Mouse (Mus musculus): ENCODE results near the gene Rtkn. TPM values are rescaled to one million over a fixed set of nuclear protein-coding genes. Genes with fewer than 3 reads are reported as not detected.
A peak's percentile ranks its signal among the peaks of the same experiment; 100 is the strongest.

The Rtkn gene
- total and polyA plus RNA-seq, 3 experiments = 5.2 to 27.7 (median 6.7) TPM

- H3K27ac ChIP-seq = peak overlapping the region; percentile 76
- WGBS = under 1% methylated on average over 30 of the region's 30 CpGs
Observed at GRCm38 (mm10) chr6:83124851-83125312, 10.4 kb upstream of the Rtkn start.

DNA sequence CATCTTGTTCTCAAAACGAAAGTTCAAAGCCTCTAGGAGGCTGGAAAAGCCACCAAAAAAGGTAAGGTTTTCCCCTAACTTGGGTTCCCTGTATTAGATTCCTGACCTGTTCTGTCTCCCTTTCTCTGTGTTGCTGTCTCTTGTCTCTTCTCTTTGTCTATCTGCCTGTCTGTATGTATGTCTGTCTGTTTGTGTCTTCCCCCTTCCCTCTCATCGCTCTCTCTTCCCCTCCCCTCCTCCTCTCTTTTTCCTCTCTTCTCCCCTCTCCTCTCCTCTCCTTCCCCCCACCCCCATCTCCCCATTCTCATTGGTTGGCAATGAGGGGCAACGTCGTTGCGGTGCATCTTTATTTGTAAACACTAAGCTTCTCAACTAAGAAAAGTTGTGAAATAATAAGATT lies 9.9 kb upstream of the Rtkn start, which contains the start of gene Ino80b:
Ino80b (minus strand) TSS at position 101 of the 400 bp plus-strand sequence.
- Histone ChIP-seq H3K79me2 (replicated peaks; ENCODE audit: control insufficient read depth, insufficient read depth, low read length) (no peaks in the 10 kb centered on the region), H3K27ac (peak within 1 kb of the TSS; percentile 76), H3K4me3 (peak within 1 kb of the TSS; percentile 84), H3K9ac (ENCODE audit: low read depth, low read length) (peak within 1 kb of the TSS; percentile 78), H3K36me3 (ENCODE audit: control insufficient read depth, insufficient read depth, low read length) (no peaks in the 10 kb centered on the region), H3K4me1 (ENCODE audit: control insufficient read depth, insufficient read depth, low read length) (peaks cover 3% of the 10 kb centered on the region), H3K27me3 (ENCODE audit: control insufficient read depth, insufficient read depth, low read length) (no peaks in the 10 kb centered on the region)
- DNase-seq = no peak
- 28% methylated on average over 5 of the region's 5 CpGs for WGBS
- intact Hi-C loops (cut with DNase I) = loop anchor here (1.0 to 2.0 kb wide), 2 partner anchors 16 to 39 kb away; partner anchors contain the start of genes Dctn1 and Mrpl53
- TF ChIP-seq POLR2A (IDR thresholded peaks at IDR 0.05; ENCODE audit: insufficient read depth, low read depth, low read length) = no peak
- no peak for TF ChIP-seq EP300 (IDR thresholded peaks at IDR 0.05; ENCODE audit: insufficient read depth, low read depth, low read length)
- TF ChIP-seq CTCF (IDR thresholded peaks at IDR 0.05) = no peak

More at GRCm38 (mm10) chr6:83124851-83125312, 10.4 kb upstream of the Rtkn start:
- Histone ChIP-seq H3K36me3 (ENCODE audit: control insufficient read depth, insufficient read depth, low read length) (no peaks in the 10 kb centered on the region), H3K9ac (ENCODE audit: low read depth, low read length) (peak overlapping the region; percentile 78), H3K27me3 (ENCODE audit: control insufficient read depth, insufficient read depth, low read length) (no peaks in the 10 kb centered on the region), H3K4me3 (peak overlapping the region; percentile 84), H3K4me1 (ENCODE audit: control insufficient read depth, insufficient read depth, low read length) (peaks cover 3% of the 10 kb centered on the region), H3K79me2 (replicated peaks; ENCODE audit: control insufficient read depth, insufficient read depth, low read length) (no peaks in the 10 kb centered on the region)
- DNase-seq = peak; percentile 90 to 92
- intact Hi-C loops (cut with DNase I) = loop anchor here (1.0 to 5.0 kb wide), 3 partner anchors 16 to 202 kb away; partner anchors contain the start of genes Dctn1, Mob1a, Mrpl53 and Mthfd2
- TF ChIP-seq CTCF (IDR thresholded peaks at IDR 0.05) = no peak
- peak; percentile 77 for TF ChIP-seq POLR2A (IDR thresholded peaks at IDR 0.05; ENCODE audit: insufficient read depth, low read depth, low read length)
- 0 out of 2 replicates have a peak, but pooled peaks have one; percentile 54 for TF ChIP-seq EP300 (IDR thresholded peaks at IDR 0.05; ENCODE audit: insufficient read depth, low read depth, low read length)

DNA sequence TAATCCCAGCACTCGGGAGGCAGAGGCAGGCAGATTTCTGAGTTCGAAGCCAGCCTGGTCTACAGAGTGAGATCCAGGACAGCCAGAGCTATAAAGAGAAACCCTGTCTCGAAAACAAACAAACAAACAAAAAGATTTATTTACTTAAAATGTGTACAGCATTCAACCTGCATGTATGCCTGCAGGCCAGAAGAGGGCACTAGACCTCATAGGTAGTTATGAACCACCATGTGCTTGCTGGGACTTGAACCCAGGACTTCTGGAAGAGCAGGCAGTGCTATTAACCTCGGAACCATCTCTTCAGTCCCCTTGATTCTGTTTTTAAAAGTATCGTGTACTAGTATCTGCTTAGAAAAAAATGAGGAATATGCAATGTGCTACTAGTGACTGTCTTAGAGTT lies 7.8 kb upstream of the Rtkn start:
- WGBS = 94% methylated on average over 5 of the region's 5 CpGs
- H3K4me1 ChIP-seq (ENCODE audit: control insufficient read depth, insufficient read depth, low read length) = 0 out of 2 replicates have a peak, but pooled peaks cover 2% of the 10 kb centered on the region
- H3K79me2 ChIP-seq (replicated peaks; ENCODE audit: control insufficient read depth, insufficient read depth, low read length) = no peaks in the 10 kb centered on the region
- H3K27me3 ChIP-seq (ENCODE audit: control insufficient read depth, insufficient read depth, low read length) = no peaks in the 10 kb centered on the region
- intact Hi-C loops (cut with DNase I) = no loop called here
- H3K36me3 ChIP-seq (ENCODE audit: control insufficient read depth, insufficient read depth, low read length) = no peaks in the 10 kb centered on the region
- H3K4me3 ChIP-seq = no peak overlapping the region
- DNase-seq = no peak
- TF ChIP-seq EP300 (IDR thresholded peaks at IDR 0.05; ENCODE audit: insufficient read depth, low read depth, low read length) = no peak
- peak; percentile 58 for TF ChIP-seq CTCF (IDR thresholded peaks at IDR 0.05)
- no peak overlapping the region for H3K27ac ChIP-seq
- H3K9ac ChIP-seq (ENCODE audit: low read depth, low read length) = no peak overlapping the region

GRCm38 (mm10) chr6:83131469-83132034 lies 3.7 kb upstream of the Rtkn start:
- Histone ChIP-seq H3K27ac (no peak overlapping the region), H3K79me2 (replicated peaks; ENCODE audit: control insufficient read depth, insufficient read depth, low read length) (no peaks in the 10 kb centered on the region), H3K36me3 (ENCODE audit: control insufficient read depth, insufficient read depth, low read length) (no peaks in the 10 kb centered on the region), H3K4me1 (ENCODE audit: control insufficient read depth, insufficient read depth, low read length) (peaks cover 5% of the 10 kb centered on the region; the same call in 1 of the 2 replicates), H3K4me3 (no peak overlapping the region), H3K9ac (ENCODE audit: low read depth, low read length) (no peak overlapping the region), H3K27me3 (ENCODE audit: control insufficient read depth, insufficient read depth, low read length) (no peaks in the 10 kb centered on the region)
- no peak for TF ChIP-seq EP300 (IDR thresholded peaks at IDR 0.05; ENCODE audit: insufficient read depth, low read depth, low read length)
- no peak for TF ChIP-seq POLR2A (IDR thresholded peaks at IDR 0.05; ENCODE audit: insufficient read depth, low read depth, low read length)
- no peak for TF ChIP-seq CTCF (IDR thresholded peaks at IDR 0.05)
- 62% methylated on average over 6 of the region's 6 CpGs for WGBS
- intact Hi-C loops (cut with DNase I) = no loop called here
- no peak for DNase-seq

DNA sequence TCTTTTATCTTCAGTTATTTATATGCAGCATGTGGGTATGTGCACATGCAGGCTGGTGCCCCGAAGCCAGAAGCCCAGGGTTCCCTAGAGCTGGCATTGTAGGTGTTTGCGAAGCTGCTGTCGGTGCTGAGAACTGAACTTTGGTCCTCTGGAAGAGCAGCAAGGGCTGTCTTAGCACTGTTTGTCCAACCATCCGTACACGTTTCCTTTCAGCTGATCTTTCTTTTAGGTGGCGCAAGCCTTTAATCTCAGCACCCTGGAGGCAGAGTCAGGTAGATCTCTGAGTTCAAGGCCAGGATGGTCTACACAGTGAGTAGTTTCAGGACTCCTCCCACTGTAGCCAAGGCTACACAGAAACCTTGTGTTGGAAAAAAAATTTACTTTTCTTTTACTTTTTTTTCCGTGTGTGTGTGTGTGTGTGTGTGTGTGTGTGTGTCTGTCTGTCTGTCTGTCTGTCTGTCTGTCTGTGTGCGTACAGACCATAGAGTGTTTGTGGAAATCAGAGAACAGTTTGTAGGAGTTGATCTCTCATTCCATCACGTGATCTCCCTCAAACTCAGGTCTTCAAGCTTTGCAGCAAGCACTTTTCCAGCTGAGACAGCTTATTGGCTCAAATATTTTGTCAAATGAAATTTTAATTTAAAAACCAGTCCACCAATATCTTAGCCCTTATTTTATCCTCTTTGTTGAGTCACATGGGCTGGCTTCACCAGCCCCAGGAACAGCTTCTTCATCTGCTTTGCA lies 2.9 kb upstream of the Rtkn start:
- H3K4me1 ChIP-seq (ENCODE audit: control insufficient read depth, insufficient read depth, low read length) = peaks cover 5% of the 10 kb centered on the region; the same call in 1 of the 2 replicates
- H3K36me3 ChIP-seq (ENCODE audit: control insufficient read depth, insufficient read depth, low read length) = no peaks in the 10 kb centered on the region
- TF ChIP-seq POLR2A (IDR thresholded peaks at IDR 0.05; ENCODE audit: insufficient read depth, low read depth, low read length) (no peak), CTCF (IDR thresholded peaks at IDR 0.05) (no peak), EP300 (IDR thresholded peaks at IDR 0.05; ENCODE audit: insufficient read depth, low read depth, low read length) (no peak)
- intact Hi-C loops (cut with DNase I) = no loop called here
- no peak overlapping the region for H3K9ac ChIP-seq (ENCODE audit: low read depth, low read length)
- H3K27me3 ChIP-seq (ENCODE audit: control insufficient read depth, insufficient read depth, low read length) = no peaks in the 10 kb centered on the region
- DNase-seq = no peak
- 75% methylated on average over 9 of the region's 9 CpGs for WGBS
- H3K27ac ChIP-seq = no peak overlapping the region
- H3K4me3 ChIP-seq = no peak overlapping the region
- H3K79me2 ChIP-seq (replicated peaks; ENCODE audit: control insufficient read depth, insufficient read depth, low read length) = no peaks in the 10 kb centered on the region
